Comparison of ENCODE assay signal across 8 mouse cellular contexts in the genomic region with DNA sequence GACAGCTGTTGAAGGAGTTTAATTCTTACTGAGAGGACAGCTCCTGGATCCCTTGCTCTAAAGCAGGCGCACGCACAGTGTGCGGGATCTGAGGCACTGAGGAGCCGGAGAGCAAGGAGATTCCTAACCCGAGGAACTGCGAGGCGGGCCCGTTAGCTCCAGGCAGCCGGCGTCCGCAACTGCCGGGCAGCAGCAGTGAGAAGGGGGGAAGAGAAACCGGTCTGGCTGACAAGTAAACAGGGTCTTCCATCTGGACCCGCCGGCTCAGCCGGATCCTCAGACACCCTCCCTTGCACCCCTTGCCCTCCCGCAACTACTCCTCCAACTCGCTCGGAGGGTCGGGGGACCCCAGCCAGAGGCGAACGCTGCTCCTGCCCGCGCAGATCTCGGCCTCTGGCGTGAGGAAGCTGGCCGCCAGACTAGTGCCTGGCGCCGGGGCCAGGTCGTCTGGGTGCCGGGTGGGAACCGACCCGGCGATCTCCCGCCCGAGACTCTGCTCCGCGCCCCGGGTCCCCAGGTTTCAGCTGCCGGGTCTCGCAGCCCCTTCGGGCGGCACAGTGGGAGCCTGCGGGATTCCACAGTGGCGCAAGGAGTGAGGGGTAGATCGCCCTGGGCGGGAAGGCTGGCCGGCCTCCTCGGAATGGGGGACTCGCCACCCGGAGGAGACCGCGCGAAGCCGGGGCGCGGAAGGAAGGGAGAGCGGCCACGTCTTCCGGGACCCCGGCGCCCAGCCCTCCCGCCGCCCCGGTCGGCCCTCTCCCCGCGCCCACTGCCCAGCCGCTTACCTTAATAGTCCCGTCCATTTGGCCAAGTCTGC. TPM values are rescaled to one million over a fixed set of nuclear protein-coding genes. Genes with fewer than 3 reads are reported as not detected.
A peak's percentile ranks its signal among the peaks of the same experiment; 100 is the strongest.
DNase-seq lines count a peak whose midpoint lies in the region; ATAC-seq and TF ChIP-seq lines count a peak whose summit lies in the region.

No protein-coding gene starts in this region.

- WGBS in embryonic facial prominence, embryonic 10.5 days = under 1% methylated on average over 69 of the region's 70 CpGs
- WGBS in limb, embryonic 14.5 days = under 1% methylated on average over 25 of the region's 70 CpGs
- under 1% methylated on average over 60 of the region's 70 CpGs for WGBS in midbrain, postnatal 0 days

- peaks cover 77% of the 10 kb centered on the region for H3K27me3 ChIP-seq in embryonic facial prominence, embryonic 10.5 days (replicated peaks; ENCODE audit: low read depth, poor library complexity, severe bottlenecking)
- H3K27me3 ChIP-seq in limb, embryonic 14.5 days (ENCODE audit: control insufficient read depth, insufficient read depth, low read length) = no peaks in the 10 kb centered on the region
- H3K27me3 ChIP-seq in midbrain, postnatal 0 days (ENCODE audit: insufficient read depth, low read length) = peaks cover 41% of the 10 kb centered on the region

- peak overlapping the region; percentile 92 for H3K4me3 ChIP-seq in embryonic facial prominence, embryonic 10.5 days
- peak overlapping the region; percentile 78 for H3K4me3 ChIP-seq in limb, embryonic 14.5 days (replicated peaks; ENCODE audit: low read length)
- H3K4me3 ChIP-seq in midbrain, postnatal 0 days (ENCODE audit: low read depth, low read length) = peak overlapping the region; percentile 47

- 0 out of 2 replicates have a peak, but pooled peaks have one; percentile 11 for TF ChIP-seq POLR2A in limb, embryonic 14.5 days (IDR thresholded peaks at IDR 0.05; ENCODE audit: borderline replicate concordance, extremely low read depth, insufficient read depth, insufficient read length)

- peak; percentile 0 for ATAC-seq in CD4-positive, CD25-positive, alpha-beta regulatory T cell, adult 4 months
- ATAC-seq in limb, embryonic 14.5 days (ENCODE audit: low FRiP score, low read depth) = peak; percentile 41
- no peak; the same call in 1 of the 2 replicates for ATAC-seq in midbrain, postnatal 0 days (ENCODE audit: low FRiP score)

- no peak for TF ChIP-seq CTCF in midbrain, postnatal 0 days (IDR thresholded peaks at IDR 0.05)

- peaks cover 72% of the 10 kb centered on the region for H3K4me1 ChIP-seq in embryonic facial prominence, embryonic 10.5 days
- H3K4me1 ChIP-seq in limb, embryonic 14.5 days (ENCODE audit: control insufficient read depth, insufficient read depth, low read length) = peaks cover 35% of the 10 kb centered on the region
- H3K4me1 ChIP-seq in midbrain, postnatal 0 days (ENCODE audit: insufficient read depth, low read length) = peaks cover 10% of the 10 kb centered on the region

- intact Hi-C loops in heart, postnatal 14 days (cut with DNase I) = loop anchor here (1.0 to 5.0 kb wide), 3 partner anchors 23 to 83 kb away; no protein-coding TSS in a partner anchor
- intact Hi-C loops in left cerebral cortex, postnatal 36 days (cut with DNase I) = no loop called here

- H3K9ac ChIP-seq in limb, embryonic 14.5 days (ENCODE audit: low read depth, low read length, severe bottlenecking) = peak overlapping the region; percentile 95
- H3K9ac ChIP-seq in midbrain, postnatal 0 days (replicated peaks; ENCODE audit: low read length, poor library complexity, severe bottlenecking) = peak overlapping the region; percentile 59

- 0 out of 2 replicates have a peak, but pooled peaks cover 5% of the 10 kb centered on the region for H3K36me3 ChIP-seq in embryonic facial prominence, embryonic 10.5 days (replicated peaks)
- H3K36me3 ChIP-seq in limb, embryonic 14.5 days (ENCODE audit: control insufficient read depth, insufficient read depth, low read length) = no peaks in the 10 kb centered on the region
- no peaks in the 10 kb centered on the region for H3K36me3 ChIP-seq in midbrain, postnatal 0 days (ENCODE audit: insufficient read depth, low read length)

- no peaks in the 10 kb centered on the region for H3K9me3 ChIP-seq in embryonic facial prominence, embryonic 10.5 days
- no peaks in the 10 kb centered on the region for H3K9me3 ChIP-seq in limb, embryonic 14.5 days (ENCODE audit: control insufficient read depth, low read length)
- no peaks in the 10 kb centered on the region for H3K9me3 ChIP-seq in midbrain, postnatal 0 days (ENCODE audit: low read length)

- DNase-seq in 416B (ENCODE audit: low read depth) = peak; percentile 19
- peak; percentile 73 for DNase-seq in embryonic facial prominence, embryonic 10.5 days (ENCODE audit: low spot score)
- peak; percentile 58 to 62 for DNase-seq in heart, postnatal 14 days
- no peak for DNase-seq in limb, embryonic 14.5 days (ENCODE audit: low spot score)
- DNase-seq in midbrain, postnatal 0 days (ENCODE audit: low spot score) = no peak
- DNase-seq in left cerebral cortex, postnatal 36 days (ENCODE audit: low spot score in 2 of 2) = no peak
- DNase-seq in ovary, adult 18-20 months (ENCODE audit: low spot score) = no peak

- peak overlapping the region; percentile 97 for H3K27ac ChIP-seq in embryonic facial prominence, embryonic 10.5 days (replicated peaks)
- peak overlapping the region; percentile 94 for H3K27ac ChIP-seq in limb, embryonic 14.5 days (replicated peaks; ENCODE audit: low read depth, low read length)
- peak overlapping the region; percentile 47; the same call in 1 of the 2 replicates for H3K27ac ChIP-seq in midbrain, postnatal 0 days (ENCODE audit: low read depth, low read length)

- H3K4me2 ChIP-seq in limb, embryonic 14.5 days (replicated peaks; ENCODE audit: low read depth, low read length, severe bottlenecking) = peak overlapping the region; percentile 90
- peak overlapping the region; percentile 94 for H3K4me2 ChIP-seq in midbrain, postnatal 0 days (ENCODE audit: low read depth, low read length, poor library complexity, severe bottlenecking)

RNA-seq across cellular contexts. Expression of a gene that starts 2.0 kb away (rescaled TPM):
- 100 to 1,000 TPM; 105 to 118 TPM for polyA plus RNA-seq in CD4-positive, CD25-positive, alpha-beta regulatory T cell, adult 4 months (2017; shearing (Covaris generic))
- 54.8 and 56.7 TPM in 2 replicates for polyA plus RNA-seq in embryonic facial prominence, embryonic 10.5 days (2016; fragmentation: Nextera tagmentation; extraction: Ambion mirVana)
- 10 to 100 TPM; 37.0 to 41.0 TPM for total RNA-seq in heart, postnatal 14 days (2021)
- polyA plus RNA-seq in limb, embryonic 14.5 days (2012; rRNA removed) = 10.1 and 11.5 TPM in 2 replicates
- 22.2 and 25.7 TPM in 2 replicates for polyA plus RNA-seq in limb, embryonic 14.5 days (2014; fragmentation: Nextera tagmentation; extraction: Ambion mirVana)
- total RNA-seq in midbrain, postnatal 0 days (2014; rRNA removed) = 8.4 and 9.1 TPM in 2 replicates
- 5.5 and 5.9 TPM in 2 replicates for polyA plus RNA-seq in midbrain, postnatal 0 days (2015; fragmentation: Nextera tagmentation; extraction: Ambion mirVana)
- total RNA-seq in left cerebral cortex, postnatal 36 days (2021) = 1 to 10 TPM; 5.5 to 7.3 TPM

Comparison
In these comparisons a context has a peak if more than half of its experiments do, and no peak if none do; other contexts are left out.
1. DNase-seq: peak in 416B (single experiment), embryonic facial prominence, embryonic 10.5 days (single experiment) and heart, postnatal 14 days (2 of 2); none in limb, embryonic 14.5 days (single experiment), midbrain, postnatal 0 days (single experiment), left cerebral cortex, postnatal 36 days (0 of 2) and ovary, adult 18-20 months (single experiment).
2. H3K27ac ChIP-seq: peak in every context shown above with its lines; median percentile 97 in embryonic facial prominence, embryonic 10.5 days; 94 in limb, embryonic 14.5 days; 47 in midbrain, postnatal 0 days.
3. Peak in every context shown above with its lines, with median percentiles within 50 percentile points of each other: H3K4me3 ChIP-seq.